Mouse (Mus musculus) T-helper 17 cell (primary cell): ENCODE data around the gene Grik1.

Experiments used
- in situ Hi-C, 2 experiments: fragments of 300-600 bp; cut with MboI, MseI; formaldehyde crosslinking; loops; 1 replicate in 1 of 2; 2 replicates in 1 of 2; pipeline ENCODE4 v1.15.1; 2025; ENCODE audit warnings: high pct_unique_total_duplicates in 2 of 2

Gene Grik1

GRCm38 (mm10) chr16:88290132-88290772 lies at the start of gene Grik1:
TSS of gene Grik1 (minus strand) at chr16:88290265.
- in situ Hi-C loops, result loop anchor here in 1 of 2 experiments (5.0 to 25.0 kb wide), 2 partner anchors 48 to 1872 kb away; no protein-coding TSS in a partner anchor

DNA sequence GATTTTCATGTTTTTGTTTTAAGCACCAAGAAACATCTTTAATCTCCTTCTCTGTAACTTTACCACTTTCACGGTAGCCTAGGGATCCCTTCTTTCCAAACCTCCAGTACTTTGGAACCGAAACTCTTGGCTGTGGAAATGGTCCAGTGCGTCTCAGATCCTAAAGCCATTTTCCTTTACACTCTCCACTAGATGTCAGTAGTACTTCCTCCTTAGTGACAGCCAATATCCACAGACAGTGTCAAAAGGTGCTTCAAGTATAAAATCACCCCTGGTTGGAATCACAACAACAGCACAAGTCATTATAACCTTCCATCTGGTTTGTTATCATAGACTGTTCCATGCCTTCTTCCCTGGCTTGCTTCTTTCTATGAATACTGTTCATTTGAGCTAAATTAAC lies 4.1 kb upstream of the Grik1 start:
- in situ Hi-C loops, result loop anchor here in 1 of 2 experiments (5.0 to 25.0 kb wide), 2 partner anchors 52 to 1868 kb away; no protein-coding TSS in a partner anchor

GRCm38 (mm10) chr16:88289421-88290081 lies 514 bp downstream of the Grik1 start:
- in situ Hi-C loops, result loop anchor here in 1 of 2 experiments (5.0 to 25.0 kb wide), 2 partner anchors 47 to 1873 kb away; no protein-coding TSS in a partner anchor

DNA sequence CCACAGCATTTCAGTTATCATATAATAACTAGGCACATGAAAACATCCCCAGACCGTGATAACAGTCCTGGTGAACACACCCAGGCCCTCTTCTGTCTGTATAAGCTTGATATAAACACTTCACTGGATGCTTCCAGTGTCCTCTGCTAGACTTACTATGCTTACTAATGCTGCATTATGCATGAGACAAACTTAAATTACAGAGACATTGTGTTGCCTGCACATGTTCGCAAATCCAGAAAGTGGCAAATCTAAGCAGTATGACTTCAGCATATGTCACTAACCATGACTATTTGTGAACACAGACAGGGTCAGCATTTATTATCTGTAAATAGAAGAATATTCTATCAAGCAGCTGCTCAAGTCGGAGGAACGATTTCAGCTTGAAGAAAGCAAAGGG lies 31.7 kb downstream of the Grik1 start:
- in situ Hi-C loops, result no loop called here

- in situ Hi-C loops, result no loop called here
Measured at GRCm38 (mm10) chr16:88257072-88257471, 33.0 kb downstream of the Grik1 start.

DNA sequence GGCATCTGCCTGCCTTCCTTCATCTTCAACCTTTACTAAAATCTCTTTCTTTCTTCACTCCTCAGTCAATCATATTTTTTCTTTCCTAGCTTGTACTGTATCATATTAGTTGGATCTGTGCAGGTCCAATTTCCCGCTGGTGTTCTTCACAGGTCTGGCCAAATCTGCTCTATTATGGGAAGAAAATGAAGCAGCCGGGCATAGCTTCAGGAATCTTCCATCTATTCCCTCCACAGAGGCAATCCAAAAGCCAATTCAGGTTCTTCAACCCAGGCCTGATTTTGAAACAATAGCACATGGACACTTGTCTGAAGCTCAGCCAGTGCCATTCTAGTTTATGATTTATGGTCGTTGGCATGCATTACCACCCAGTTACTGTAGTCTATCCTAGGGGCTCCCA lies 34.0 kb downstream of the Grik1 start:
- in situ Hi-C loops, result no loop called here

DNA sequence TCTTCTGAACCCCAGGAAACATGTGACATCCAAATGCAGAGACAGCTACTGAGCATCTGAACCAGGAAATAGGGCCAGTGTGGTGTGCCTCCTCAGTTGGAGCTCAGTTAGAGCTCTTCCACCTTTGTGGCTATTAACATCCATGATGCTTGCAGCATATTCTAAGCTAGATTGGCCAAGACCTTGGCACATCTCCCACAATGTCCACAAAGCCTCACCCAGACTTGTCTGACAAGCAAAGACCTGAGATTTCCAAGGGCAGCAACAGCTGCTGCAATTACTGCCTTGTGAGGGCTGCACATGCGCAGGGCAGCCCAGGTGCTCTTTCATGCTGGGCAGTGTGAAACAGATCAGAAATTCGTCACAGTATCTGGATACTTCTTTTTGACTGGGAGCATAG lies 37.4 kb downstream of the Grik1 start:
- in situ Hi-C loops, result no loop called here

DNA sequence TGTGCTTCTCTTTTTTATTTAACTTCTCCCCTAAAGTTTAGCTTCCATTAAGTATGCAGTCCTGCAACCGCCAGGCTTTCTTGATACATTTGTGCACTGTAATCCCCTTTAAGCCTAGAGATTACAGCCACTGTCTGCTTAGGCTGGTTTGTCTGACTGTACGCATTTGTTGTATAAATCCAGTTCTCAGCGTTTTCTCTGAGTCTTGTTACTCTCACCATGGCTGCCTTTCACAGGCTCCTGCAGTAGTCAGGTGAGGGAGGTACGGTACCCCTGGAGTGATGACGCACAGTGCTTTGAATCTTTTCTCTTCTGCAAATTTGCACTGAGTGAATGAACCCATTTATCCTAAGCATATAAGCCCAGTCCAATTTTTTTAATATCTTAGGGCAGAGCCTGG lies 39.0 kb downstream of the Grik1 start:
- in situ Hi-C loops, result no loop called here

DNA sequence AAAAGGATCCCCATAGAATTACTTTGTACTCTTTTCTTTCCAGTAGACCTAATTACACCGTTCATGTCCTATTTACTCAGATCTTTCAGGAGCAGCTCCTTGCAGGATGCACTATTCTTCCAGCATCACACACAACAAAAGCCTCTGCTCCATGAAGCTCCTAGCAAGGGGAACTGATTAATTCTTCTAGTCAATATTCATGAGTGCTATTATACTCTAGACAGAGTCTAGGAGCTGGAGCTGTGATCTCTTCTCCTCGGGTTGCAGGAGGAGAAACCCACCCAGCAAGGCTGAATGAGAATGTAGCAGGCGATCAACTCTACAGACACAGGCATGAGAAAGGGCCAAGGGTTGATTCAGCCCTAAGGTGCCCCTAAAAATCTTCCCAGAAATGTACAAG lies 40.2 kb downstream of the Grik1 start:
- in situ Hi-C loops, result no loop called here

DNA sequence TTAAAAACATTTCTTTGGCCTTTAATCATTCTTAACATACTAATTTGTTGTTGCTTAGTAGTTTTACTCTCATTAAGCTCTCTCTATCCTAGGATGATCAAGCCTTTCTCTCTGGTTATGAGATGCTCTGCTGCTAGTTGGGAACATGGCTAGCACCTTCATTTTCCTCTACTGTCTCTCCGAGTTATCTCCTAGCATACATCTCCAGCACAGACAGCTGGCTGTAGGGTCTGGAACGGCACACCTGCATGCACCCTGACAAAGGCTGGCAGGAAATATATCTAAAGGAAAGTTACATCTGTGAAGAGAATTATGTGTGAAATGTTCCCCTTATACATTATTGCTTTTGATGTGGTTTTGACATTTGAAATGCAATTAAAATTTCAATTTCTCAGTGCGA lies 42.5 kb downstream of the Grik1 start:
- in situ Hi-C loops, result no loop called here

- in situ Hi-C loops, result loop anchor here in 1 of 2 experiments (5.0 kb wide), 1 partner anchor 48 kb away; the partner anchor contains the start of gene Grik1
Measured at GRCm38 (mm10) chr16:88244658-88245057, 45.4 kb downstream of the Grik1 start.

DNA sequence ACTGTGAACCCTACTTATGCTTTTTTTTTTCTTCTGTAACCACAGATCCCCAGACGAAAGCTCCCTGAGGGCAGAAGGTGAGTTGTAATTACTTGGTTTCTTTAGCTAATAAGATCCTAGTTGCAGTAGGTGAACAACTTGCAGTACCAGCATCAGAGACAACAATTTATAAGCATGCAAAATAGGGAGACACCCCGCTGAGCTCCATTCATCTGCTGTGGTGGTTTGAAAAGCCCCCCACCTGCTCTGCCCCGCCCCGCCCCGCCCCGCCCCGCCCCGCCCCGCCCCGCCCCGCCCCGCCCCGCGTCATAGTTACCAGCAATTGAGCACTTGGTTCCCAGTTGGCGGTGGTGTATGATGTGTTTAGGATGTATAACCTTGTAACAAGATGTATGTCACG lies 64.4 kb downstream of the Grik1 start:
- in situ Hi-C loops, result no loop called here

DNA sequence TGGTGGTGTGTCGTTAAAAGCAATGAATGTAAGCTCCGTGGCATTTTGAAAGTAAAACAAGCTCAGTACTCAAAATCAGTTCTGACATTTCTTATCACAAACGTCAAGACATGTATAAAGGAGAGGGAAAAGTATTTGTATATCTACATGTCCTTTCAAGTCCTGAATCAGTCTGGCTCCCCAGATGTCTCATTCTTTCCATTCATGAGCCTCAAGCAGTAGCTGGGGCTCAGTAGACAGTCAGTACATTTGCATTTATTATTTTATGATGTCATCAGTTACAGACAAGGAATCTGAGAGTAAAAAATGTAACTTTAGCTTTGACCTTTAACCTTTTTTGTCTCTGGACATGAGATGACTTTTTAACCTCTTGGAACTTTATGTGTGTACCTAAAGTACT lies 68.1 kb downstream of the Grik1 start:
- in situ Hi-C loops, result loop anchor here (25.0 kb wide), 2 partner anchors 710 to 885 kb away; no protein-coding TSS in a partner anchor

GRCm38 (mm10) chr16:88212531-88212930 lies 77.5 kb downstream of the Grik1 start:
- in situ Hi-C loops, result loop anchor here (25.0 kb wide), 2 partner anchors 700 to 875 kb away; no protein-coding TSS in a partner anchor

DNA sequence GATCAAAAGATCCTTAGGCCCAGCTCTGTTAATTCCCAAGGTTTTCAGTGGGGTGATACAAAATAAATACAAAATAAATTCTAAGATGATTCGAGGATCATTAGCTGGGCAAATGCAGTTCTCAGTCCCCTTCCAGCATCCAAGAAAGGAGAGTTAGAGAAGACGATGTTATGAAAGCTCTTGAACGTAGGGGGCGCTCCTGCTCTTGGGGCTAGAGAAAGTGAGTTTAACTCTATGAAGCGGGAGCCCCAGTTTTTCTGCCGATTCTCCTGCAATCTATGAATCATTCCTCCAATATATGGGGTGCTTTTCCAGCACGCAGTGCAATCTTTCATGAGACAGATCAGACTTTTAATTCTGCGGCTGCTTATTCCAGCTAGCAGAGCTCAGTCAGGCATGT lies 78.2 kb downstream of the Grik1 start:
- in situ Hi-C loops, result loop anchor here (25.0 kb wide), 2 partner anchors 700 to 875 kb away; no protein-coding TSS in a partner anchor

DNA sequence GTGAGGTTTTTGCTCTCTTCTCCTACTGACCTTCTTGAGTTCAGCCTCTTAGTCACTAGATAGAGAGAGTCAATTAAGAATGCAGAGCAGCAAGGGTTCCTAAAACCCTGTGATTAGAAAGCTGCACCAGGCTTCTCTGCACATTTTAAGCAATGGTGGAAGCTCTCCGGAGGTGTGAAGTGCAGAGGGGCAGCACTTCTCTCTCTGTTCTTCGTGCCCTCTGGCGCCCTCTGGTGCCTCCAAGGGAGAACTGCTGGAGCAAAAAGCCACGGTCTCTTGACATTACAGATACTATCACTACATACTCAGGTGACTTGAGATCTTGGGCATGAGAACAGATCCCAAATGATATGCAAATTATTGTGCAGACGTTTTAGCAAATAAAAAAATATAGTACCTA lies 85.7 kb downstream of the Grik1 start:
- in situ Hi-C loops, result loop anchor here (5.0 to 25.0 kb wide), 3 partner anchors 362 to 867 kb away; no protein-coding TSS in a partner anchor

DNA sequence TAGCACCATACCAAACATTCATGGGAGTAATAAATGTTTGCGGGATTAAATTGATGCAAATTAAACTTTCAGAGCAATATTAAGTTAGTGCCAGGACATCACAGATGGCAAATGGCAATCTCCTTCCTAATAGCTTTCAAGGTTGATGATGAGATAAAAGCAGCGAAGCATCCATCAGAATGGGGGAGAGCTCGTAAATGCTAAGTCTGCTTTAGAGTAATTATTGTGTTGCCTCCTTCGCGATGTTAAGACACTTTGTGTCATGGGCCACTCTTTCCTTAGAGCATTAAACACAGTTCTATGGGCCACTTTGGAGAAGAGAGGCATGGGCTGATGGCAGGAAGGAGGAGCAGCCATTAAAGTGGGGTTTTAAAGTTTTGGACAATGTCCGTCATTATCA lies 86.1 kb downstream of the Grik1 start:
- in situ Hi-C loops, result loop anchor here (5.0 to 25.0 kb wide), 3 partner anchors 362 to 867 kb away; no protein-coding TSS in a partner anchor

- in situ Hi-C loops, result no loop called here
Measured at GRCm38 (mm10) chr16:88187433-88188037, 102.5 kb downstream of the Grik1 start.

DNA sequence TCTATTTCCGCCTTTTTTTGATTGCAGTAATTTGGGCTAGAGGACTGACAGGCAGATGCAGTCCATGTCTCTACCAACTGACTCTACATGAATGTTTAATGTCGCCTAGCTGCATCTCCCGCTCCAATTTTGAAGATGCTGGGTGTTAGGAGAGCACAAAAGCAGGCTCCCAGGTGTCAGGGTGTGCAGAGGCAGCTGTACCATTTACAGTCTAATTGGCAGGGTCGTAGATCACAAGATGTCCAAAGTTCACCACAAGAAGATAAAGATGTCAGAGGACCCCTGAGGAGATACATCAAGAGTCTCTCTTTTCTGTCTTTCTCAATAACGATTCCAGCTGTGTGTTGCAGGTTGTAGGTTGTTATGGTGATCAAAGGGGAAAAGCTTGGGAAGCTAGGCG lies 111.3 kb downstream of the Grik1 start:
- in situ Hi-C loops, result no loop called here

GRCm38 (mm10) chr16:88177364-88177763 lies 112.7 kb downstream of the Grik1 start:
- in situ Hi-C loops, result no loop called here

GRCm38 (mm10) chr16:88174083-88174721 lies 115.9 kb downstream of the Grik1 start:
- in situ Hi-C loops, result no loop called here

- in situ Hi-C loops, result no loop called here
Measured at GRCm38 (mm10) chr16:88166547-88166946, 123.5 kb downstream of the Grik1 start.
